Mouse (Mus musculus) cerebellum, adult 11 months (tissue): ENCODE data around the gene Fam229b.

Experiments
- DNase-seq: peaks from one replicate; pipeline ENCODE4 v3.0.0; 2022

Gene Fam229b

DNA sequence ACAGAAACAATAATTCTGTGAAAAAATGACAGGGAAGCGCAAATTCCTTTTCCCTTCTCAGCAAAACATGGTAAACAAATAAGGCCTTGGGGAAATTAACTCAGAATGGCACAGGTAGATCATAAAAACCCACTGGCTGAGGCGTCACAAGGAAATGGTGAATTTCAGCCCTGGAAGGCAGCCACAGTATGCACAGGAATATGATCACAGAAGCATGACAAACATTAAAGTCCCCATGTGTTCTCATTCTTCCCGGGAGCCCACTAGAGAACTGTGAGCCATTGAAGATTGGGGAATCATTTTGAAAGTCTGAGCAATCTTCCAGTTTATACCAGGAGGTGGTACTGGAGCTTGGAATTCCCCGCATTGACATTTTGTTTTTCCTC lies 24.2 kb downstream of the Fam229b start:
- no peak for DNase-seq

DNA sequence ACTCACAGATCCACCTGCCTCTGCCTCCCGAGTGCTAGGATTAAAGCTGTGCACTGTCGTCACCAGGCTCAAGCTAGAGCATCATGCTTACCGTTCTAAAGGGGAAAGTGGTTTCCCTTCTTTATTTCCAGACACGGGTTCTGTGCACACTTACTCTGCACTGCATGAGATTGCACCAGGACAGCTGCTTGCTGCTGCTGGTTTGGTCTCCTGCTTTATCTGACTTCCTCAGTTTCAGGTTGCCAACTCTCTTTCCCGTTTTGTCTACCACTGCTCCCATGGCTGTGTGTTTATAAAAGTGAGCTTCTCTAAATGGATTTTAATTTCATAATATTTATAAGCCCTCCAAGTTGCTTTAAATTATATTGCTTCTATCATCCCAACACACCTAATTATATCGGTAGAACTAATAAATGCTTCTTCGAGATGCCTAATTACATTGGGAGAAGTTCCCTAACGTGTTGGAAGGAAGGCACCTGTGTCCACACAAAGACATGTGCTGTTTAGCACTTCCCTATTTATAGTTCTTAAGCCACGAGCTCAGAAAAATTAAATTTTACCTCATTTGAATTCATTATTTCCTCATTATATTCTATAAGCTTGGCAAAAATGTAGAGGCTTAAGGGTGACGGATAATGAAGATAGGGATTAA lies 24.8 kb downstream of the Fam229b start:
- DNase-seq, result no peak

DNA sequence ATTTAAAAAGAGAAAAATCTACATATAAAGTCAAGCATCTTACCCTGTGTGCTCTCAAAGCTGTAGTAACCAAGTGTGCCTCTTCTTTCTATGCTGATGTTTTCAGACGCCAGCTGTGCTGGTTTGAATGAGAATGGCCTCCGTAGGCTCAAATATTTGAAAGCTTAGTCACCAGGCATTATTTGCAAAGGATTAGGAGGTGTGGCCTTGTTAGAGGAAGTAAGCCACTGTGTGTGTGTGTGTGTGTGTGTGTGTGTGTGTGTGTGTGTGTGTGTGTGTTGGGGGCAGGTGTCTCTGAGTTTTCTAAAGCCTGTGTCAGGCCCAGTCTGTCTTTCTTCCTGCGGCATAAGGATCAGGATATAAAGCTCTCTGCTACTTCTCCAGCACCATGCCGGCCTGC lies 26.8 kb downstream of the Fam229b start:
- DNase-seq, result no peak

DNA sequence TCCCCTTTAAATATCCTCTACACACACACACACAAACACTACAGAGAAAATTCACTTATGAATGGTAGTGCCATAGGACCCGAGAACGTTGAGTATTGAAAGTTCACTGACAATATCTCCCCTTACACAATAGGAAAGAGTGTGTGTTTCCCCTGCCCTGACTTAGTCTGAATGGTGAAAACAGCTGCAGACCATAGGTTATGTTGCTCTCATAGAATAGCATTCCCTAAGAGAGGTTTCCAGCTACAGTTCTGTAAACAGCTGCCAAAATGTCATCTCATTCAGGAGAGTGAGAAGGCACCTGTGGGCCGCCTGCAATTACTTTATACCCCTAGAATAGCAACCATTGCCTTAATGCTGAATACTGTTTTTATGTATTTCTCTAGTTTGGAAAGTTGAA lies 27.3 kb downstream of the Fam229b start:
- DNase-seq, result no peak

DNA sequence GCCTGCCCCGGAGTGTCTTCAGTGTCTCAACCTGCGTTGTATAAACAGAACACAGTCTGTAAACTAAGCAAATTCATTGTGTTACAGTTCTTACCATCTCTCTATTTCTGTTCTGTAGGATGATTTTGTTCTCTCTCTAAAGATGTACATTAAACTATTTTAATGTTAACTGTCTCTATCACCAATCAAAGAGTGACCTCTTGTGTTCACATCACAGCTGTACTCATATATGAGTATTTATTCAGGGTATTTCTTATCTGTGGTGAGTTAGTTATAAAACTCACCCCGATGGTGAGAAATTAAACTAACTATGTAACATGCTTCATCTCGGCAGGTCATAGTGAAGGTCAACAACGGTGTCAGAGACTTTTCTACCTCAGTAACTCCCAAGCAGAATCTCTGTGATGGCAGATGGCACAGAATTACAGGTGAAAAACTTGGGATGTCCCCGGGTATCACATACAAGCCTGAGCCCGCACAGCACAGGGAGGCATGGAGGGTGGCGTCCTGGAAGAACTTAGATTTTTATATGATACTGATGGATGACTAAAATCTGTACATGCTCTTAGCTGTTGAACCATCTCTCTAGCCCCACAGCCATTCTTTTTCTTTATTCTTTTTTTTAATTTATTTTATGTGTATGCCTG lies 28.8 kb downstream of the Fam229b start:
- no peak for DNase-seq

DNA sequence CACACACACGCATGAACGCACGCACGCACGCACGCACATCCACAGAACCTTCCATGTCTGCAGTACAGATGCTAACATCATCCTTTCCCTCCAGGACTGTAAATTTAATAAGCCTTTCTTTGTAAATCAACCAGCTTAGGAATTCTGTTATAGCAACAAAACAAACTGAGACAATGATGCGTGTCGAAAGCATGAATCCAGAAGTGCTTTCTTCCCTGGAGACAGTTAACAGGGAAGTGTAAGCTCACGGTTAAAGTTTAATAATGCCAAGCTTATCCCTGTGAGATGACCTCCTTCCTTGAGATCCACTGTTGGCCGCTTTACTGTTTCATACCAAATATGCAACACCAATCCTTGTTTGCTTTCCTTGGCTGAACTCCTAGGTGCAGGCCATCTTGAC lies 35.0 kb downstream of the Fam229b start:
- DNase-seq, result no peak

DNA sequence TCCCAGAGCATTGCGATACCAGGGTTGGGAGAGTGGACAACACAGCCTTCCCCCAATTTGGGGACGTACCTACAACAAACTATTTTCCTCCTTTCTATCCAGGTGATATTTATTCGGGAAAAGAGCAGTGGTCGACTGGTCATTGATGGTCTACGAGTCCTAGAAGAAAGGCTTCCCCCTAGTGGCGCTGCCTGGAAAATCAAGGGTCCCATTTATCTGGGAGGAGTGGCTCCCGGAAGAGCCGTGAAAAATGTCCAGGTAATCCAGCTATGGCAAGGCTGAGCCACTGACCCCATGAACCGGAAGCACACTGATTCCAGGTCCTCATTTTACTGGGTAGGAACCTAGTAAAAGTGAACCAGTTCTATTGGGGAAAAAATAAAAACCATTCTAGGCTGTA lies 36.7 kb downstream of the Fam229b start:
- DNase-seq, result no peak

DNA sequence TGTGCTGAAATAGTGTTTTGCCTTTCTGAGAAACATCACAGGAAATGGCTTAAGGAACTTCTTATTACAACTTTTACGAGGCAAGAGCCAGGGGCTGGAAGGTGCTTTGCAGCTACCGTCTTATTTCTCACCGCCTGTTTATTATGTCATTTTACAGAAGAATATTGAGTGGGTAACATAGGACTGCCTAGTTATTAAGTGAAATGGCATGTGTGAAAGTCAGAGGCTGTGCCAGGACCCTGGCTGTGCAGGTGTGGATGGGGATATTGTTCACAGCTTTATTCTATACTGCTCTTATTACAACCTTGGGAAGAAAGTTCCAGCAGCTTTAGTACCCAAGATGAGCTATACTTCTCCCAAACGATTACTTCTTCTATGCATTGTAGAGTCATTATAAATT lies 61.7 kb downstream of the Fam229b start:
- no peak for DNase-seq
